Mouse (Mus musculus) bone marrow macrophage, adult 2 months (primary cell): Measurements from ENCODE around the gene Gm20388.

Experiments
- CTCF ChIP-seq: IDR thresholded peaks from 2 replicates; pipeline ENCODE4 v1.5.1; 2012; ENCODE audit warnings: low read depth, mild to moderate bottlenecking, low read length, moderate library complexity
- POLR2A ChIP-seq: IDR thresholded peaks from 2 replicates; pipeline ENCODE4 v1.6.1; 2012; ENCODE audit warnings: mild to moderate bottlenecking, low read depth, low read length, borderline replicate concordance

DNA sequence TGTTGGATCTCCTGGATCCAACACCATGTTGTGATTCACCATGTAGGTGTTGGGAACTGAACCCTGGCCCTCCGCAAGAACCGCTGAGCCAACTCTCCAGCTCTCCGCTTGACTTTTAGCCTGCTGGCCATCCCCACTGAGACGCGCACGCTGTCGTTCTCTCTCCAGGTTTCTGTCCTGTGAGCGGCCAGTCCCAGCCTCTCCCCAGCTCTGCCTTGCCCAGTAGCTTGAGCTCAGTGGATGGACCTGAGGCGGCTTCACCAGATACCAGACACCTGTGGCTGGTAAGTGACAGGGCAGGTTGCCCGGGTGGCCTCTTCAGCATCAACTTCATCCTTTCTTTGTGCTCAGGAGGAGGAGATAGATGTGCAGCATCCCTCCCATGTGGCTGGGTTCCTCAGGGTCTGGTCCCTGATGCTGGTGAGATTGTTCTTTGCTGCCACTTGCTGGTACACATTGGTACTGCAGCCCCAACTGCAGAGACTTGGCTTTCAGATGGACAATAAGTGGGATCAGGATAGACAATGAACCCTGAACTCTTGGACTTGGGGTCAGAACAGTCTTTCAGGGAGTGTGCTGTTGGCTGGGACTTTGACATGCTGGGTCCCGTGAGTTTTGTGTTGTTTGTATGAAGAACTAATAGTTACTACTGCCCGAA is 3450.6 kb downstream of the Gm20388 start:
- peak; percentile 77 for TF ChIP-seq CTCF
- TF ChIP-seq POLR2A, result no peak
